Mouse (Mus musculus) megakaryocyte, embryonic 14.5 days (primary cell): ENCODE measurements around the gene Anks4b.

ENCODE experiments used
- FLI1 ChIP-seq: IDR thresholded peaks from 2 replicates; pipeline ENCODE4 v1.6.1; 2012; ENCODE audit warnings: low read length, inconsistent platforms, mixed read lengths
- GATA1 ChIP-seq: IDR thresholded peaks from 3 replicates; pipeline ENCODE4 v1.6.1; 2012; ENCODE audit warnings: mixed read lengths, low read length, inconsistent platforms, borderline replicate concordance

- no peak for TF ChIP-seq GATA1
- no peak for TF ChIP-seq FLI1
Observed at GRCm38 (mm10) chr7:120145191-120145590, 28.5 kb upstream of the Anks4b start, which contains the start of gene Zp2.
